Mouse (Mus musculus): ENCODE results near the gene Bsg.
"Not testable (repeated sequence)": the region's sequence is repeated elsewhere in the genome, so short reads cannot be mapped to it uniquely, and the experiment has no call there.

Bsg gene

DNA sequence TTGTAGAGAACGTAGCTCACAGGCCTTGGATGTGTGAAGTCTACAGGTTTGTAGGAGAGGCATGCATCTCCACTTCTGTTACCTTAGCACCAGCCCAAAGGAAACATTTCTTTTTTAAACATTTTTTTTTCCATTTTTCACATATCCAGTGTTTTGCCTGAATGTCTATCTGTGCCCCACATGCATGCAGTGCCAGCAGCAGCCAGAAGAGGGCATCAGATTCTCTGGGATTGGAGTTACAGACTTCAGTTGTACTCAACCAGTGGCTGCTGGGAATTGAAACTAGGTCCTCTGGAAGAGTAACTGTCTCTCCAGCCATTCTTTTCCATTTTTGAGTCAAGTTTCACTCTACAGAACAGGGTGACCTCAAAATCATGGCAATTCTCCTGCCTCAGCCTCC, 28.2 kb downstream of the Bsg start:
- peak; percentile 70 for DNase-seq (ENCODE audit: low read depth, low spot score)

DNA sequence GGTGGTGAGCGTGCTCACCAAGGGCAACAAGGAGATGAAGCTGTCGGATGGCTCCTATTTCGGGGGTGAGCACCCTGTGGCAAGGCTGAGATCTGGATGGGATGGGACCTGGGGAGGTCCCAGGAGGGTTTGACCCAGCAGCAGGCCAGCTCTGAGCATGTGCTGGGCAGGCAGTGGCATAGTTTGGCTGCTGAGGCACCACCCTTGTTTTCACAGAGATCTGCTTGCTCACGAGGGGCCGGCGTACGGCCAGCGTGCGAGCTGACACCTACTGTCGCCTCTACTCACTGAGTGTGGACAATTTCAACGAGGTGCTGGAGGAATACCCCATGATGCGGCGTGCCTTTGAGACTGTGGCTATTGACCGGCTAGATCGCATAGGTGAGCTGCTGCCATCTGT, 29.6 kb downstream of the Bsg start:
- no peak for DNase-seq (ENCODE audit: low read depth, low spot score)

GRCm38 (mm10) chr10:79735361-79735760, 31.1 kb downstream of the Bsg start:
- peak; percentile 40 for DNase-seq (ENCODE audit: low read depth, low spot score)

DNA sequence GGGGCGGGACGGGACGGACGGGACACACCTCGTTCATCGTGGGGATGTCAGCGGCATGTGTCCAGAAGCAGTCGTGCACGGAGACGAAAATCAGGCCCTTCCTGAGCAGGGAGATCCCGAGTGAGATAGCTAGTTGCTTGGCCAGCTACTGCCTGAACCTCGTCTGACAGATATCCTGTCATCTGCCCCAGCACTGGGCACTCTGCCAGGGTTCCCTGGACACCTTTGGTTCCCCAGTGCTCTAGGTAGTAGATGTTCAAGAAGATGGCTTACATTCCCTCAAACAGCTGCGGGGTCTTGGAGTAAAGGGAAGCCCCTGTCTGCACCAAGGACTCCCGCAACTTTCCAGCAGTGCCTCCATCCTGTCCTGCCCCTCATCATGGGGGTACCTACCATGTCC, 32.4 kb downstream of the Bsg start:
- DNase-seq (ENCODE audit: low read depth, low spot score): no peak

DNA sequence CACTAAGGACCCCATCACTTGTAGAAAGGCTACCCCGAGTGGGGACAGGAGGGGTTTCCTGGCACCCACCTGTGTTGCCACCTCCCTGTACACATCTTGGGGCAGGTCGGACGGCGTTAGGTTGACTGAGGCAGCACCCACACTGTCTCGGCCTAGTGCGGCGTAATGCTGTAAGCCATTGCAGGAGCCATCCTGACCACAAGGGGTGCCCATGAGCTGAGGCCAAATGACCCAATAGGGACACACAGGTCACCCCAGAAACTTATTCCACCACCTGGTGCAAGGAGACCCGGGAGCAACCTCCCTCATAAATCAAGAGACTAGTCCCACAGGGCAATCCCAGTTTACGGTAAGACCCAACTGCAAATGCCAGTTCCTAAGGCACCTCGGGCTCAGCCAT, 34.0 kb downstream of the Bsg start:
- DNase-seq (ENCODE audit: low read depth, low spot score): peak; percentile 71

DNA sequence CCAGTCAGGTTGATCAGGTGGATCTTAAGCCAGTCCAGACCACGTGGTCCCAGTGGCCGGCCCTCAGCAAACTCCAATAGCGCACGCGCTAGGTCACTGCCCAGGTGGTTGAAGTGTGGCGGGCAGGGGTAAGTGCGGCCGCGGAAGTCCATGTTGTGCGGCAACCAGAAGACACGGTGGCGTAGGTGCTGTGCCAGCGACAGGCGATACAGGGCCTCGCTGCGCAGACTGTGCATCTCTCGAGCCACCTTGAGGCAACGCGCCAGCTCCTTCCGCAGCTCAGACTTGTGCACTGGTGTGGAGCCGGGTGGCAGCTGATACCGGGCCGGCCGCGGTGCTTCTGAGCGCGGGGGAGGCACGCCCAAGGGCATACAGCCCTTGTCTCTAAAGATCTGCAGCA, 34.9 kb downstream of the Bsg start:
- DNase-seq (ENCODE audit: low read depth, low spot score): peak; percentile 77

DNA sequence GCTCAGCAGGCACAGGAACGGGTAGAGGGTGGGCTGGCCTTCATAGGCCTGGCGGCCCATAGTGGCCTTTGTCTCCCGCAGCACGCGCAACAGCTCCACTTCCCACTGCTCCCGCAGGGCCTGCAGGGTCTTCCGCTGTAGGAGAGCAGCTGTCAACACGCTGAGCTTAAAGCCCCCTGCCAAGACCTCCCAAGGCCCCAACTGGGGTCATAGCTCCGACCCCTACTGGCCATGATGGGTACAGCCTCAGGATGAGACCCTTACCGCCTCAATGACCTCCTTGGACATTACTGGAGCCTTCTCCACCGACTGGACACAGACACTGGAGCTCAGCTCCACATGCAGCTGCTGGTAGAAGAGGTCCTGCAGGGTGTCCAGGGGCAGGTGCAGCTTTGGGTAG, 36.6 kb downstream of the Bsg start:
- peak; percentile 39 for DNase-seq (ENCODE audit: low read depth, low spot score)

- DNase-seq (ENCODE audit: low read depth, low spot score): no peak
These were observed 38.9 kb downstream of the Bsg start for GRCm38 (mm10) chr10:79743161-79743560.

- no peak for DNase-seq (ENCODE audit: low read depth, low spot score)
These were observed 39.5 kb downstream of the Bsg start for GRCm38 (mm10) chr10:79743650-79744365.

DNA sequence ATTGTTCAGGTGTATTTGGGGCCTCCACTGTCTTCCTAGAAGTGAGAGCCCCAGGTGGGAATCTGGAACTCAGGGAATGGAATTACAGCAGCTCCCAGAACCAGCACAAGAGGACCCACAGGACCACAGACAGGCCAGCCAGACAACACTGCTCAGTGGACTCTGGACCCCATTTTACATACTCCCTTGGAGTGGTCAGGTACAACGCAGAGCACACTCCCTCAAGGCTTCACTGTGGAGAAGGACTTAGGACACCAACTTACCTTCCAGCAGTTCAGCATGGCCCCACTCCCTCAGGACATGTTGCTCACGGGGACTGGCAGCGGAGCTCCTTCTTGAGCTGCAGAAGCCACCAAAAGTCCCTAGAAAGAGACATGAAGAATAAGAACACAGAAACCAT, 41.1 kb downstream of the Bsg start:
- DNase-seq (ENCODE audit: low read depth, low spot score): no peak

DNA sequence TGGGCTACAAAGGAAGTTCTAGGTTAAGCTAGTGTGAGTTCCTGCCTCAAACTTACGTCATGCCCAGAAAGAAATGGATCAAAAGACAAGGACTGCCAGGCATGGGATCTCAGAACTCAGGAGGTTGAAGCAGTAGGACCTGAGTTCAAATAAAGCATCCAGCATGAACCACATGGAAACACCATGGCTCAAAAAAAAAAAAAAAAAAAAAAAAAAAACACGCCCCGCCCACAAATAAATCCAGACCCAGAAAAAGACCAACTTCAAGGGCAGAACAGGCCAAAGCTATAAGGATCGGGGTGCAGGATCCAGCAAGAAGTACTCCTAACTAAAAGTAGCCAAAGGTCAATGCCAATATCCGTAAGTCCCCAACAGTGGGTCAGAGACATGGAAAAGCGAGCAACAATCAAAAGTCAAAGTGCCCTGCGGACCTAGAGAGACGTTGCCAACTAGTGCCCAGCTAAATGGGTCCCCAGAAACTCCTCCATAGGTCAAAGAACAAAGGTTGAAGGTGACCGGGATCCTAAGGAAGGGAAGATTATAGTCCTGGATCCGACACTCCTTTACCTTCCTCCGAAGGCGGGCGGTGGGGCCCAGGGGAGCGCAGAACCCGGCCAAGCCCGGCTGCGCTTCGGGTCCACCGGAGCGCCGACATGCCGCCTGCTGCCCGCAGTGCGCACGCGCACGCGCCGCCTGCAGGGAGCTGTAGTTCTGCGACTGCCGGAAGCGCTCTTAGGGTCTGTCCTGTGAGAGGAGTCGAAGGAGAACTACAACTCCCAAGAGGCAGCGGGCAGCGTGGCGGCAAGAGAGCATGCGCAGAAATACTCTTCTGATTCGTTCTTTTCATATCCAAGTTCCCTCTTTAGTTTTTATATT, 41.8 kb downstream of the Bsg start, which contains the start of gene Polrmt:
Gene Polrmt (minus strand): TSS at position 684 of the 876 bp plus-strand sequence.
- peak; percentile 99 for DNase-seq (ENCODE audit: low read depth, low spot score)

- DNase-seq (ENCODE audit: low read depth, low spot score): no peak
These were observed 42.5 kb downstream of the Bsg start for GRCm38 (mm10) chr10:79746774-79747151.

- DNase-seq (ENCODE audit: low read depth, low spot score): no peak
These were observed 44.2 kb downstream of the Bsg start for GRCm38 (mm10) chr10:79748496-79748895.

DNA sequence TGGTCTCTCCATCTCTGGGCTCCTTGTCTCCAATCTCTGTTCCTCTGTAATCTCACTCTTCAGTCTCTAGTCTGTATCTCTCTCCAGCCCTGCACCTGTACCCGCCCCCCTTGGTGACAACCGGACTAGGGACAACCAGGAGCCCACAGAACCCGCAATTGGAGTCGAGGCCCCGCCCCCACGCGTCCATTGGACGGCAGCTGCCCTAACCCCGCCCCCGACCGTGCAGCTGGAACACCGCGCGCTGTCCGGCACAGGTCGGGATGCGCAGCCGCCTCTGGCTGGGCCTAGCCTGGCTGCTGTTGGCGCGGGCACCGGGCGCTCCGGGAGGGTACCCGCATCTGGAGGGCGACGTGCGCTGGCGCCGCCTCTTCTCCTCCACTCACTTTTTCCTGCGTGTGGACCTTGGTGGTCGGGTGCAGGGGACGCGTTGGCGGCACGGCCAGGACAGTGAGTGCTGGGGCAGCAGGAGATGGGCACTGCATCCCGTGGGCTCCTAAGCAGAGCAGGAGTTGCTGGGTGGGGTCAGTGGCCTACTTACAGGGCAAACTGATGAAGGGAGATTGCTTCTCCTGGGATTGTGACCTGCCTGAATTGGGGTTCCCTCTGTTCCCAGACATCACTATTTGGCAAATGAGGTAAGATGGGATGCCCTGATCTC, 50.7 kb downstream of the Bsg start, which contains the start of gene Fgf22:
Gene Fgf22 (plus strand): TSS at position 221 of the 661 bp plus-strand sequence.
- peak; percentile 87 for DNase-seq (ENCODE audit: low read depth, low spot score)

DNA sequence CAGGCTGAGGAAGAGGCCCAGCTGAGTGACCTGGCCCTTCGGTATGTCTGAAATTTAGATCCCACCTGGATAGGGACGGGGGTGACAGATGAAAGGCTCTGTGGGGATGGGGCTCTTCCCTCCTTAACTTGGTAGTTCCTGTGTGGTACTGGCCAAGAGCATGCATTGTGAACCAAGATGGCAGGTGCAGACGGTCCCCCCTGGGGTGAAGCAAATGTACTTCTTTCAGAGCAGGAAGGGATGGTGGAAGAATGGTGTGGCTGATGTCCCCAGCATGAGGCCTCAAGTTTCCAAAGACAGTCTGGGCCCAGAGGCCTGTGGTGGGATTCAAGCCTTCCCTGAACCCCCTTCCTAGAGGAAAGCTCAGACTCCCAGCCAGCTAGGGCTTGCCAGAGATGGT, 51.6 kb downstream of the Bsg start:
- DNase-seq (ENCODE audit: low read depth, low spot score): peak; percentile 57

DNA sequence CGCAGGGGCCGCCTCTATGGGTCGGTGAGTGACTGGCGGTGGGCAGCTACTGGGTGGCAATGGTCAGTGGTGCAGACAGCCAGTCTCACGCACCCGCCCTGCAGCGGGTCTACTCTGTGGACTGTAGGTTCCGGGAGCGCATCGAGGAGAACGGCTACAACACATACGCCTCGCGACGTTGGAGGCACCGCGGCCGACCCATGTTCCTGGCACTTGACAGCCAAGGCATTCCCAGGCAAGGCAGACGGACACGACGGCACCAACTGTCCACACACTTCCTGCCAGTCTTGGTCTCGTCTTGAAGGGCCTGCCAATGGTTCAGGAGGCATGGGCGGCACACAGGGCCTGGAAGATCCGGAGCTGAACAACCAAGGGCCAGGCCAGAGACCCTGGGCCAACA, 52.4 kb downstream of the Bsg start:
- DNase-seq (ENCODE audit: low read depth, low spot score): no peak

DNA sequence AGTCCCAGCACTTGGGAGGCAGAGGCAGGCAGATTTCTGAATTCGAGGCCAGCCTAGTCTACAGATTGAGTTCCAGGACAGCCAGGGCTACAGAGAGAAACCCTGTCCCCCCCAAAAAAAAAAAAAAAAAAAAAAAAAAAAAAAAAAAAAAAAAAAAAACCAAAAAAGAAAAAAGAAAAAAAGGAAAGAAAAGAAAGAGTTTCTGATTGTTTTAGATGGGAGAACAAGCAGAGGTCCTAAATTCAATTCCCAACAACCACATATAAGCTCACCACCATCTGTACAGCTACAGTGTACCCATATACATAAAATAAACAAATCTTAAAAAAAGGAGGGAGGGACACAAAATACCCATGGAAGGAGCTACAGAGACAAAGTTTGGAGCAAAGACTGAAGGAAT, 55.4 kb downstream of the Bsg start:
- not testable (repeated sequence) for DNase-seq (ENCODE audit: low read depth, low spot score)

DNA sequence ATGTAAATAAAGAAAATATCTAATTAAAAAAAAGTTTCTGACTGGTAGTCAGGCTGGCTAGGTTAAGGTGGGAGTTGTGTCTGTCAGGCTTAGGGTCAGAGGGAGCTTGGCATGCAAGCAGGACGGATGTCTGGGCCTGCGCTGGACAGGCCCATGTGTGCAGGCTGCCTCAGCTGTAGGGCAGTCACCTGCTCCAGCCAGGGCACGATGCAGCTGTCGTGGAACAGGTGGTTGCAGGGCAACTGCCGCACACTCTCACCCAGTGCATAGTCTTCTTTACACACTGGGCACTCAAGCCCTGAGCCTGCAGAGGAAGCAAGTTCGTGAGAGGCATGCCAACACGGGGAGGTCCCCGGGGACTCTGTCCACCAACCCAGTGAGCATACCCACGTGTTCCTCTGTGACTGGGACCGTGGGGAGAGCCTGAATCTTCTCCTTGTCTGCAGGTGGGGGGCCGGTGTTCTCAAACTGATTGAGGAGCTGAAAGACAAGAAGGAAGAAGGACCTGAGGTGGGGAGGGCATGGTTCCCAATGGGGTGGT, 56.4 kb downstream of the Bsg start:
- no peak for DNase-seq (ENCODE audit: low read depth, low spot score)

Measured in R1 (cell line).